Mouse (Mus musculus): ENCODE measurements around the gene Gosr1. TPM values are rescaled to one million over a fixed set of nuclear protein-coding genes. Genes with fewer than 3 reads are reported as not detected.

Gene Gosr1
- polyA plus RNA-seq, 1 experiment from 2014 or later, result 32.7 TPM

DNA sequence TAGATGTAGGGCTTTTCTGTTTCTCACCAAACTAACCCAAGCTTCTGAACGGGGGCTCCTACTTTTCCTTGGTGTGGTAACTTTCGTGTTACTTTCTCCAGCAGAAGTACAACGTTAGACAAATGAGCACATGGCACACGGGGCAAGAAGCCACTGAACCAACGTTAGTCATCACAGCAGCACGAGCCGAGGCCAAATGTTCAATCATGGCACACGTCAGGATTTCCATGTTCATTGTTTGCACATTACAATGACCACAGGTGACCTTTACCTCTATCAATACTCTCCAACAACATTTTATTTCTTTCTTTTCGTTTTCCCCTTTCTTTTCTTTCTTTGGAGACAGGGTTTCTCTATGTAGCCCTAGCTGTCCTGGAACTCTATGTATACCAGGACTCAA lies 14.6 kb downstream of the Gosr1 start:
- Histone ChIP-seq H3K27ac (replicated peaks; ENCODE audit: low read depth, low read length) (no peak overlapping the region), H3K4me2 (ENCODE audit: low read depth, severe bottlenecking) (no peak overlapping the region), H3K4me3 (ENCODE audit: low read depth, low read length) (no peak overlapping the region), H3K4me1 (ENCODE audit: control insufficient read depth, insufficient read depth, low read length) (no peaks in the 10 kb centered on the region), H3K9me3 (ENCODE audit: control insufficient read depth, low read length) (no peaks in the 10 kb centered on the region), H3K27me3 (ENCODE audit: control insufficient read depth, insufficient read depth, low read length) (no peaks in the 10 kb centered on the region), H3K9ac (ENCODE audit: low read length) (no peak overlapping the region), H3K36me3 (ENCODE audit: control insufficient read depth, insufficient read depth, low read length) (peaks cover 17% of the 10 kb centered on the region)
- DNase-seq (ENCODE audit: low spot score), result no peak
- 92% methylated on average over 9 of the region's 9 CpGs for WGBS
- ATAC-seq (ENCODE audit: insufficient number of reproducible peaks, low FRiP score, low TSS enrichment, low read depth), result no peak

DNA sequence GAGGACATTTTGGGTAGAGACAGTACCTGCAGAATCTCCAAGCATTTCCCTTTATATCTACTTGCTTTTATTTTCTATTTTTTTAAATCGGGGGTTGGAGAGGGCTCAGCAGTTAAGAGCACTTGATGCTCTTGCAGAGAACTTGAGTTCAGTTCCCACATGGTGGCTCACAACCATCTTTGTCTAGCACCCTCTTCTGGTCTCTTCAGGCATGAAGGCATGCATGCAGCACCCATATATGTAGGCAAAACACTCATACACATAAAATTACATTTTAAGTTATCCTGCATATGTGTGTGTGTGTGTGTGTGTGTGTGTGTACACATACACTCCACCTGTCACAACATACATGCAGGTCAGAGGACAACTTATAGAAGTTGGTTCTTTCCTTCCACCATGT lies 17.5 kb downstream of the Gosr1 start:
- WGBS, result 88% methylated on average over 1 of the region's 1 CpGs
- Histone ChIP-seq H3K36me3 (ENCODE audit: control insufficient read depth, insufficient read depth, low read length) (peaks cover 14% of the 10 kb centered on the region; the same call in 1 of the 2 replicates), H3K4me3 (ENCODE audit: low read depth, low read length) (no peak overlapping the region), H3K9ac (ENCODE audit: low read length) (no peak overlapping the region), H3K9me3 (ENCODE audit: control insufficient read depth, low read length) (no peaks in the 10 kb centered on the region), H3K27me3 (ENCODE audit: control insufficient read depth, insufficient read depth, low read length) (no peaks in the 10 kb centered on the region), H3K4me2 (ENCODE audit: low read depth, severe bottlenecking) (no peak overlapping the region), H3K27ac (replicated peaks; ENCODE audit: low read depth, low read length) (no peak overlapping the region), H3K4me1 (ENCODE audit: control insufficient read depth, insufficient read depth, low read length) (no peaks in the 10 kb centered on the region)
- no peak for ATAC-seq (ENCODE audit: insufficient number of reproducible peaks, low FRiP score, low TSS enrichment, low read depth)
- DNase-seq (ENCODE audit: low spot score), result no peak

DNA sequence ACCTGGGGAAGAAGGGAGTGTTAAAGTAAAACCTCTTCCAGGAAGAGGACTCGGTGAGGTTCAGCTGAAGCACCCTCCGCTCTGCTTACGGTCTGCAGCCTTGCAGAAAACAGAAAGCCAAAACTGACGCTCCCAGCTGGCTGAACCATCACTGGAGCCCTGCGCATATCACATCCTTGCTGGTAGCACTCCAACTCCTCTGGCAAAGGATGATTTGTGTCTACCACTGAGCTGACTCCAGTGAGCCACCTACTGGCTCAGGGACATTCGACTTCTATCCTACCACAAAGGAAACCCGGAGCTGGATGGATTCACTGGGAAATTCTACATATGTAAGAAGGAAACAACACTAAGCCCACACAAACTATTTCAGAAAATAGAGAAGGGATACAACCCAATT lies 18.8 kb downstream of the Gosr1 start:
- H3K4me2 ChIP-seq (ENCODE audit: low read depth, severe bottlenecking), result no peak overlapping the region
- H3K4me3 ChIP-seq (ENCODE audit: low read depth, low read length), result no peak overlapping the region
- ATAC-seq (ENCODE audit: insufficient number of reproducible peaks, low FRiP score, low TSS enrichment, low read depth) (no peak), DNase-seq (ENCODE audit: low spot score) (no peak)
- H3K36me3 ChIP-seq (ENCODE audit: control insufficient read depth, insufficient read depth, low read length), result peaks cover 10% of the 10 kb centered on the region; the same call in 1 of the 2 replicates
- no peaks in the 10 kb centered on the region for H3K27me3 ChIP-seq (ENCODE audit: control insufficient read depth, insufficient read depth, low read length)
- no peak overlapping the region for H3K27ac ChIP-seq (replicated peaks; ENCODE audit: low read depth, low read length)
- H3K9me3 ChIP-seq (ENCODE audit: control insufficient read depth, low read length), result no peaks in the 10 kb centered on the region
- H3K9ac ChIP-seq (ENCODE audit: low read length), result no peak overlapping the region
- no peaks in the 10 kb centered on the region for H3K4me1 ChIP-seq (ENCODE audit: control insufficient read depth, insufficient read depth, low read length)
- 84% methylated on average over 7 of the region's 7 CpGs for WGBS

DNA sequence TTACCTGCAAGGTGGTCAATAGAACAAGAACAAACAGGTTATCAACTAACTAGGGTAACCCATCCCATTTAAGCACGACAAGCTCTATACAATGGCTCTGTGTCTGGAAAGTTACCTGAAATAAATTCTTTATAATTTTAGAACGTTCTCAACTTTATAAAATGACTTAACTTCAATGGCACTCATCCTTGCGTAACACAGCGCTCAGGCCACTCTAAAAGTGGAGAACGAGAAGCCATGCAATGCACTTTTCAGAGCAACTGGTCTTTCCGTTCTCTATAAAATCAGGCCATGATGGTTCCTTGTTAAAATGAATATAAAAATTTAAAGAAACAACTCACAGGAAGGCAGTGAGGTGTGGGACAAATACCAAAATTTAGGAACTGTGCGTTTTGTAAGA lies 20.9 kb downstream of the Gosr1 start:
- H3K27me3 ChIP-seq (ENCODE audit: control insufficient read depth, insufficient read depth, low read length), result no peaks in the 10 kb centered on the region
- H3K27ac ChIP-seq (replicated peaks; ENCODE audit: low read depth, low read length), result no peak overlapping the region
- WGBS, result 95% methylated on average over 7 of the region's 7 CpGs
- H3K36me3 ChIP-seq (ENCODE audit: control insufficient read depth, insufficient read depth, low read length), result peaks cover 5% of the 10 kb centered on the region; the same call in 1 of the 2 replicates
- H3K9ac ChIP-seq (ENCODE audit: low read length), result no peak overlapping the region
- no peak overlapping the region for H3K4me2 ChIP-seq (ENCODE audit: low read depth, severe bottlenecking)
- DNase-seq (ENCODE audit: low spot score) (no peak), ATAC-seq (ENCODE audit: insufficient number of reproducible peaks, low FRiP score, low TSS enrichment, low read depth) (no peak)
- H3K4me3 ChIP-seq (ENCODE audit: low read depth, low read length), result no peak overlapping the region
- H3K4me1 ChIP-seq (ENCODE audit: control insufficient read depth, insufficient read depth, low read length), result no peaks in the 10 kb centered on the region
- no peaks in the 10 kb centered on the region for H3K9me3 ChIP-seq (ENCODE audit: control insufficient read depth, low read length)

DNA sequence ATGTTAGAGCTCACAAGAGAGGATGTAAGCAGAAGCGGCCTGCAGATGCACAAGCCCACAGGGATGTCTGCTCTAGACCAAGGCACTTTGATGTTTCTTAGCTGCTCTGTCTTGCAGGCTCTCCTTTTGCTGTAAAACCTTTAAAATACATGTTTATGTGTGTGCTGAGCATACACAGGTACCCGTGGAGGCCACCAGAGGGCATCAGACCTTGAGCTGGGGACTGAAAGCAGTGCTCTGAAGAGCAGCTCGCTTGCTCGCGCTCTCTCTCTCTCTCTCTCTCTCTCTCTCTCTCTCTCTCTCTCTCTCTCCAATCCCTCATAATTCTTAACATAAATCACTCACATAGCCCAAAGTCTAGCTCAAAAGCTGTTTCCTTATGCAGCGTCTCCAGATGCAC lies 24.3 kb downstream of the Gosr1 start:
- H3K4me2 ChIP-seq (ENCODE audit: low read depth, severe bottlenecking), result no peak overlapping the region
- no peak overlapping the region for H3K27ac ChIP-seq (replicated peaks; ENCODE audit: low read depth, low read length)
- H3K4me1 ChIP-seq (ENCODE audit: control insufficient read depth, insufficient read depth, low read length), result no peaks in the 10 kb centered on the region
- no peaks in the 10 kb centered on the region for H3K27me3 ChIP-seq (ENCODE audit: control insufficient read depth, insufficient read depth, low read length)
- ATAC-seq (ENCODE audit: insufficient number of reproducible peaks, low FRiP score, low TSS enrichment, low read depth), result no peak
- DNase-seq (ENCODE audit: low spot score), result peak; percentile 49
- H3K36me3 ChIP-seq (ENCODE audit: control insufficient read depth, insufficient read depth, low read length), result peaks cover 4% of the 10 kb centered on the region; the same call in 1 of the 2 replicates
- no peaks in the 10 kb centered on the region for H3K9me3 ChIP-seq (ENCODE audit: control insufficient read depth, low read length)
- H3K4me3 ChIP-seq (ENCODE audit: low read depth, low read length), result no peak overlapping the region
- H3K9ac ChIP-seq (ENCODE audit: low read length), result no peak overlapping the region
- 70% methylated on average over 6 of the region's 6 CpGs for WGBS

DNA sequence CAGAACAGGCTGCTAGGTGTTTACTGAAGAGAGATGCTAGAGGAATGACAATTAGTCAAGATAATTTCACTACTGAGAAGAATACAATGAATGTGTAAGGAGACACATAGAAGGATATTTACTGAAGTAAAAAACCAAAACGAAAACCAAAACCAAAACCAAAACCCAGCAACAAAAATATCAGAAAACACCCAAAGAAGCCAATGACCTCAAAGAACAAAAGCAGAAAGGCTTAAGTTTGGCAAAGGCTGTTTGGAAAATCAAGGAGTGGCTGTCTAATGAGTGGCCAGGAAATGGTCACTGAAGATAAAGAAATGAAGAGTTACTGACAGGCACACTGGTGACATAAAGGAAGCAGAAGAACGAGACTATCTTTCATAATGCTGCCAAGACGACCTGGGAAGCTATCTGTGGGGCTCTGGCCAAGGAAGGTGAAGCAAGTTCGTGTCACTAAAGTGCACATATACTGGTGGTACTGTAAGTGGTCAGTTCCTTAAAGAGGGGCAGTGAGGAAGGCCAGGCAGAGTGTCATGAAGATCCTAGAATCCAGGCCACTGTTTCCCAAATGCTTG lies 27.5 kb downstream of the Gosr1 start:
- WGBS, result 86% methylated on average over 4 of the region's 4 CpGs
- no peak for ATAC-seq (ENCODE audit: insufficient number of reproducible peaks, low FRiP score, low TSS enrichment, low read depth)

DNA sequence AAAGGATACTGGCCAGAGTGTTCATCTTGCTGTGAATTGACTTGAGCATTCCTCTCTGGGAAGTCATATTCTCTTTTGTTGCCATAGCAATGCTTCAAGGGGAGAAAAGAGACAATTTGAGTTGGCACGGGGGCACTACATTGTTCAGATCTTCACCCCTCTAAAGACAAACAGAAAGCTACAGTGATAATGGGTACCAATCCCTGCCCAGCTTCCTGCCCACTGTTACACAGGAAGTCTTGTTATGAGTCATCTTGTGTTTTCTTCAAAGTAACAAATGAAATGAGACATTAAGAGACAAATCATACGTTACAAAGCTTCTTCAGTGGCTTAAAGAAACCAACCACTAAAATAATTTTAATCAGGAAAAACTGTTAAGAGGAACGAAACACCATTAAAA lies 28.8 kb downstream of the Gosr1 start:
- Histone ChIP-seq H3K9ac (ENCODE audit: low read length) (no peak overlapping the region), H3K9me3 (ENCODE audit: control insufficient read depth, low read length) (no peaks in the 10 kb centered on the region), H3K4me1 (ENCODE audit: control insufficient read depth, insufficient read depth, low read length) (no peaks in the 10 kb centered on the region), H3K4me2 (ENCODE audit: low read depth, severe bottlenecking) (no peak overlapping the region), H3K4me3 (ENCODE audit: low read depth, low read length) (no peak overlapping the region), H3K27ac (replicated peaks; ENCODE audit: low read depth, low read length) (no peak overlapping the region), H3K27me3 (ENCODE audit: control insufficient read depth, insufficient read depth, low read length) (no peaks in the 10 kb centered on the region), H3K36me3 (ENCODE audit: control insufficient read depth, insufficient read depth, low read length) (peaks cover 8% of the 10 kb centered on the region; the same call in 1 of the 2 replicates)
- DNase-seq (ENCODE audit: low spot score), result no peak
- ATAC-seq (ENCODE audit: insufficient number of reproducible peaks, low FRiP score, low TSS enrichment, low read depth), result no peak
- WGBS, result 88% methylated on average over 3 of the region's 3 CpGs

More for the DNA sequence above, 27.5 kb downstream of the Gosr1 start:
- Histone ChIP-seq H3K27me3 (ENCODE audit: control insufficient read depth, insufficient read depth, low read length) (no peaks in the 10 kb centered on the region), H3K9me3 (ENCODE audit: control insufficient read depth, low read length) (no peaks in the 10 kb centered on the region), H3K27ac (replicated peaks; ENCODE audit: low read depth, low read length) (no peak overlapping the region), H3K9ac (ENCODE audit: low read length) (no peak overlapping the region), H3K36me3 (ENCODE audit: control insufficient read depth, insufficient read depth, low read length) (peaks cover 3% of the 10 kb centered on the region; the same call in 1 of the 2 replicates), H3K4me2 (ENCODE audit: low read depth, severe bottlenecking) (no peak overlapping the region), H3K4me1 (ENCODE audit: control insufficient read depth, insufficient read depth, low read length) (no peaks in the 10 kb centered on the region), H3K4me3 (ENCODE audit: low read depth, low read length) (no peak overlapping the region)
- no peak for DNase-seq (ENCODE audit: low spot score)

DNA sequence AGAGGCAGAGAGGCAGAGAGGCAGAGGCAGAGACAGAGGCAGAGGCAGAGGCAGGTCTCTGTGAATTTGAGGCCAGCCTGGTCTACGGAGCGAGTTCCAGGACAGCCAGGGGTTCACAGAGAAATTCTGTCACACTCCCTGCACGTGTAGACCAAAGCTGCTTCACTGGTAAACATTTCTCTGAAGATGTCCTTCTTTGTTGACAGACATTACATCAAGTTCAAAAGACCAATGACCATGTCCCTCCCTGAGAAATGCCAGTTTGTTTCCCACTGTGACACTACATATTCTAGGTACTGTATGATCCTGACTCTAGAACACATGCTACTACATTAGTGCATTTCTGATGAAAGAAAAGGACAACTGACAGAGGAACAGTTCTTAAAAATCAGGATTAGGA lies 32.7 kb downstream of the Gosr1 start:
- 87% methylated on average over 3 of the region's 3 CpGs for WGBS
- Histone ChIP-seq H3K4me3 (ENCODE audit: low read depth, low read length) (no peak overlapping the region), H3K9ac (ENCODE audit: low read length) (no peak overlapping the region), H3K4me2 (ENCODE audit: low read depth, severe bottlenecking) (no peak overlapping the region), H3K27ac (replicated peaks; ENCODE audit: low read depth, low read length) (no peak overlapping the region), H3K9me3 (ENCODE audit: control insufficient read depth, low read length) (no peaks in the 10 kb centered on the region), H3K36me3 (ENCODE audit: control insufficient read depth, insufficient read depth, low read length) (peaks cover 13% of the 10 kb centered on the region; the same call in 1 of the 2 replicates), H3K27me3 (ENCODE audit: control insufficient read depth, insufficient read depth, low read length) (no peaks in the 10 kb centered on the region), H3K4me1 (ENCODE audit: control insufficient read depth, insufficient read depth, low read length) (no peaks in the 10 kb centered on the region)
- ATAC-seq (ENCODE audit: insufficient number of reproducible peaks, low FRiP score, low TSS enrichment, low read depth) (no peak), DNase-seq (ENCODE audit: low spot score) (no peak)

DNA sequence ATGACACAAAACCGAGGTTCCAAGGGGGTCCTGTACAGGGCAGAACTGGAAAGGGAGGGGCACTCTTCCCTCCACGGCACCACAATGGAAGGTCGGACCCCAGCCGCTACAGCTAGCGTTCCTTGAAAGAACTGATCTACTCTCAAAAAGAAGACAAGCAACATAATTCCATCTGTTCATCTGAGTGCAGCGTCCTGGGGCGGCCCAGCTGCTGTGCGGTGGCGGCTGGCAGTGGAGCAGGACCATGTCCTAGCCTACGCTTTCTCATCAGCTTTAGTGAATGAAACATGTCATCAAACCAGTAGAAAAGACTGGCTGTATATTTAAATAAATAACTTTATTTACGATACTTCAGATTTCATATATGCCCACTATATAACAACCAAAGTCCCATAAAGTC lies 35.3 kb downstream of the Gosr1 start:
- no peaks in the 10 kb centered on the region for H3K27me3 ChIP-seq (ENCODE audit: control insufficient read depth, insufficient read depth, low read length)
- 94% methylated on average over 11 of the region's 11 CpGs for WGBS

More for the DNA sequence above, 35.3 kb downstream of the Gosr1 start:
- H3K27ac ChIP-seq (replicated peaks; ENCODE audit: low read depth, low read length), result no peak overlapping the region
- H3K36me3 ChIP-seq (ENCODE audit: control insufficient read depth, insufficient read depth, low read length), result peaks cover 13% of the 10 kb centered on the region; the same call in 1 of the 2 replicates
- H3K4me3 ChIP-seq (ENCODE audit: low read depth, low read length), result no peak overlapping the region
- DNase-seq (ENCODE audit: low spot score), result no peak
- no peak overlapping the region for H3K9ac ChIP-seq (ENCODE audit: low read length)
- ATAC-seq (ENCODE audit: insufficient number of reproducible peaks, low FRiP score, low TSS enrichment, low read depth), result no peak
- H3K9me3 ChIP-seq (ENCODE audit: control insufficient read depth, low read length), result no peaks in the 10 kb centered on the region
- no peaks in the 10 kb centered on the region for H3K4me1 ChIP-seq (ENCODE audit: control insufficient read depth, insufficient read depth, low read length)
- H3K4me2 ChIP-seq (ENCODE audit: low read depth, severe bottlenecking), result no peak overlapping the region
